Mouse (Mus musculus): ENCODE results near the gene Lin7c. TPM values are rescaled to one million over a fixed set of nuclear protein-coding genes. Genes with fewer than 3 reads are reported as not detected.

Lin7c gene
- polyA plus RNA-seq, 1 experiment from 2014 or later = 210 TPM

- no peaks in the 10 kb centered on the region for H3K36me3 ChIP-seq (replicated peaks)
- peaks cover 5% of the 10 kb centered on the region; the same call in 1 of the 2 replicates for H3K4me1 ChIP-seq
These were observed 58.9 kb downstream of the Lin7c start for GRCm38 (mm10) chr2:109949519-109949918.

GRCm38 (mm10) chr2:109950311-109950710 is 59.7 kb downstream of the Lin7c start:
- H3K9me3 ChIP-seq = no peaks in the 10 kb centered on the region
- H3K27me3 ChIP-seq (replicated peaks) = no peaks in the 10 kb centered on the region
- no peak overlapping the region for H3K4me3 ChIP-seq
- no peak overlapping the region for H3K4me2 ChIP-seq
- no peaks in the 10 kb centered on the region for H3K4me1 ChIP-seq
- no peaks in the 10 kb centered on the region for H3K36me3 ChIP-seq (replicated peaks)
- H3K9ac ChIP-seq = no peak overlapping the region
- no peak overlapping the region for H3K27ac ChIP-seq
- 59% methylated on average over 3 of the region's 3 CpGs for WGBS
- no peak for ATAC-seq (replicated peaks)

More at GRCm38 (mm10) chr2:109949519-109949918, 58.9 kb downstream of the Lin7c start:
- Histone ChIP-seq H3K27me3 (replicated peaks) (no peaks in the 10 kb centered on the region), H3K4me3 (no peak overlapping the region), H3K9me3 (no peaks in the 10 kb centered on the region), H3K27ac (no peak overlapping the region), H3K4me2 (no peak overlapping the region), H3K9ac (no peak overlapping the region)
- ATAC-seq (replicated peaks) = no peak

Other genes with a start within 250 kb of the Lin7c start
- gene Bdnf, start 216.2 kb upstream of the Lin7c start, polyA plus RNA-seq (2015; fragmentation: Nextera tagmentation; extraction: Ambion mirVana) = 6.4 and 6.8 TPM in 2 replicates
- 7.6 and 8.1 TPM in 2 replicates for gene Lgr4, start 26.8 kb downstream of the Lin7c start, polyA plus RNA-seq (2015; fragmentation: Nextera tagmentation; extraction: Ambion mirVana)
- gene Ccdc34, start 127.0 kb downstream of the Lin7c start, polyA plus RNA-seq (2015; fragmentation: Nextera tagmentation; extraction: Ambion mirVana) = 29.8 and 30.2 TPM in 2 replicates

Measured in midbrain, embryonic 15.5 days (tissue).